Mouse (Mus musculus): ENCODE results near the gene Fam189a1.

GRCm38 (mm10) chr7:65060163-65060799 is 96.1 kb downstream of the Fam189a1 start:
- TF ChIP-seq CTCF (conservative IDR thresholded peaks at IDR 0.05; ENCODE audit: insufficient read depth, insufficient read length, low read depth, low read length) = no peak
- TF ChIP-seq POLR2A (IDR thresholded peaks at IDR 0.05; ENCODE audit: low read depth, low read length) = no peak

All from kidney, adult 2 months (tissue).